Mouse (Mus musculus) forebrain, embryonic 10.5 days (tissue): ENCODE data around the gene Abhd17a. TPM values are rescaled to one million over a fixed set of nuclear protein-coding genes. Genes with fewer than 3 reads are reported as not detected.

ENCODE experiments used
- DNase-seq: peaks from one replicate; pipeline ENCODE4 v3.0.0-alpha.2; 2017; ENCODE audit warnings: low spot score; ENCODE audit errors: extremely low spot score
- H3K27ac ChIP-seq: fragments of 300-500 bp; sonication (generic); 2 replicates; pipeline ENCODE4 v1.5.1; 2016; ENCODE audit warnings: mild to moderate bottlenecking
- H3K27me3 ChIP-seq: fragments of 300-500 bp; sonication (generic); 2 replicates; pipeline ENCODE4 v1.6.1; 2016; ENCODE audit warnings: mild to moderate bottlenecking; ENCODE audit not compliant: poor library complexity, severe bottlenecking
- H3K36me3 ChIP-seq: fragments of 300-500 bp; sonication (generic); replicated peaks from 2 replicates; pipeline ENCODE4 v1.6.1; 2016; ENCODE audit warnings: mild to moderate bottlenecking, moderate library complexity
- H3K4me1 ChIP-seq: fragments of 300-500 bp; sonication (generic); 2 replicates; pipeline ENCODE4 v1.6.1; 2016
- H3K4me3 ChIP-seq: fragments of 300-500 bp; sonication (generic); 2 replicates; pipeline ENCODE4 v1.5.1; 2016; ENCODE audit warnings: mild to moderate bottlenecking, moderate library complexity
- H3K9me3 ChIP-seq: fragments of 300-500 bp; sonication (generic); 2 replicates; pipeline ENCODE4 v1.6.1; 2016; ENCODE audit warnings: mild to moderate bottlenecking, moderate library complexity
- whole genome bisulfite sequencing: fragments of 180-500 bp; shearing (Covaris S2); methylation state at CpG from one replicate; pipeline ENCODE4 v1.1.7; 2016; 5-methylcytosine and 5-hydroxymethylcytosine counted together
- polyA plus RNA-seq: library from polyadenylated mRNA; unstranded; fragments of >200 nt; fragmentation: Nextera tagmentation; extraction: Ambion mirVana; gene quantifications from 2 replicates; pipeline ENCODE4 v1.2.1, GENCODE M21; 2016

Abhd17a gene
- polyA plus RNA-seq, 1 experiment from 2014 or later: 71.8 TPM

DNA sequence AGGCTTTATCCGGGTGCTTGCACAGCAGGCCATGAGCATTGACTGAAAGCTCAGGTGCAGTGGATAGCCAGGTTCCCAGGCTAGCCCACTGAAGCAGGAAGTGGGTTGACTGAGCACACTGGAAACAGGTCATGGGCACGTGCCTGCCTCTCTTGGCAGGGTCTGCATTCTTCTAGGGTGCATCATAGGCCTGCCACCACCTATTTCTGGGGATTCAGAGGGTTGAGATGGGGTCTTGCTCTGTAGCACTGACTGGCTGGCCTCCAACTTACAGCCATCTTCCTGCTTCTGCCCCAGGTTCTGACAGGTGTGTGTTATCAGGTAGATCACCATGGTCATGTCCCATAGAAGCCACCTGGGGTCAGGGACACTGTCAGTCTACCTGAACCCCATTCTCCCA lies 14.8 kb upstream of the Abhd17a start:
- Histone ChIP-seq H3K4me1 (peaks cover 30% of the 10 kb centered on the region), H3K36me3 (peaks cover 49% of the 10 kb centered on the region), H3K27ac (no peak overlapping the region), H3K4me3 (no peak overlapping the region), H3K9me3 (no peaks in the 10 kb centered on the region), H3K27me3 (no peaks in the 10 kb centered on the region)
- no peak for DNase-seq
- 97% methylated on average over 2 of the region's 2 CpGs for WGBS

DNA sequence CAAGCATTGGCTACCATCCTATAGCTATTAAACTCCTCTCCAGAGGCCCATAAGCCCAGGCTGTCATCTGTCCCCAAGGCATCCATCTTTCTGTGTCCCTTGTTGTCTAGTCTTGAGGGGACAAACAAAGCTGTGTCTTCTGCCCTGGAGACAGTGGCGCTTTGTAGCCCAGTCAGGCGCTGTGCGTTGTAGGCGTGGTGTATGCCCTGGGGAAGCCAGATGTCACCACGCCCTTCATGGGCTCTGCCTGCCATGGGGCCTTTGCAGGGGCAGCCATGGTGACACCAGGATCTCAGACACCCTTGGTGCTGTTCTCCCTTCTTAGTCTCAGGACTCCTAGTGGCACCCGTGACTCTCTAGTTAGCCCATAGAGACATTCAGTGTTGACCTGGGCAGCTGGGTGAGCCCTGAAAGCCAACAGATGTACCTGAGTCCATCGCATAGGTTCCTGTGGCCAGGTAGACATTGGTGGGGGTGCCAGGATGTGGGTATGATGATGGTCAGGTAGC lies 13.9 kb upstream of the Abhd17a start:
- Histone ChIP-seq H3K4me1 (peaks cover 30% of the 10 kb centered on the region), H3K27ac (peak overlapping the region; percentile 90; the same call in 1 of the 2 replicates), H3K9me3 (no peaks in the 10 kb centered on the region), H3K27me3 (no peaks in the 10 kb centered on the region), H3K36me3 (peaks cover 40% of the 10 kb centered on the region), H3K4me3 (peak overlapping the region; percentile 79)
- 93% methylated on average over 7 of the region's 7 CpGs for WGBS
- DNase-seq: no peak

DNA sequence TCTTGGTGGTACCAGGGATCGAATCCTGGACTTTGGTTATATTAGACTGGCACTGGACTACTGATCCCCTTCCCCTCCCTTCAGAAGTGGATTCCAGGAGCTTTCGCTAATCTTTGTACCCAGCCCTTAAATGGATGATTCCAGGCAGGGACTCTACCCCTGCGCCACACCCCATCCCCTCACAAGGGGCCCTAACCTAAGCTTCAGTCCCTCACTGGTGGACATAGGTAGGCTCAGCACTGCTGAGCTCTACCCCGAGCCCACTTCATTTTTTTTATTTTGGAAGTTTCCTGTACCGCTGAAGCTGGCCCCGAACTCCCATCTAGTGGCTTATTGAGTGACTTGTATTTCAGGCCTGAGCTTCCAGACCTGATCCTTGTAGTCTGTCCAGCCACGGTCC lies 13.2 kb upstream of the Abhd17a start:
- Histone ChIP-seq H3K4me1 (peaks cover 30% of the 10 kb centered on the region), H3K4me3 (peak overlapping the region; percentile 79), H3K27me3 (no peaks in the 10 kb centered on the region), H3K27ac (peak overlapping the region; percentile 90), H3K36me3 (peaks cover 33% of the 10 kb centered on the region), H3K9me3 (no peaks in the 10 kb centered on the region)
- no peak for DNase-seq
- 37% methylated on average over 7 of the region's 7 CpGs for WGBS

DNA sequence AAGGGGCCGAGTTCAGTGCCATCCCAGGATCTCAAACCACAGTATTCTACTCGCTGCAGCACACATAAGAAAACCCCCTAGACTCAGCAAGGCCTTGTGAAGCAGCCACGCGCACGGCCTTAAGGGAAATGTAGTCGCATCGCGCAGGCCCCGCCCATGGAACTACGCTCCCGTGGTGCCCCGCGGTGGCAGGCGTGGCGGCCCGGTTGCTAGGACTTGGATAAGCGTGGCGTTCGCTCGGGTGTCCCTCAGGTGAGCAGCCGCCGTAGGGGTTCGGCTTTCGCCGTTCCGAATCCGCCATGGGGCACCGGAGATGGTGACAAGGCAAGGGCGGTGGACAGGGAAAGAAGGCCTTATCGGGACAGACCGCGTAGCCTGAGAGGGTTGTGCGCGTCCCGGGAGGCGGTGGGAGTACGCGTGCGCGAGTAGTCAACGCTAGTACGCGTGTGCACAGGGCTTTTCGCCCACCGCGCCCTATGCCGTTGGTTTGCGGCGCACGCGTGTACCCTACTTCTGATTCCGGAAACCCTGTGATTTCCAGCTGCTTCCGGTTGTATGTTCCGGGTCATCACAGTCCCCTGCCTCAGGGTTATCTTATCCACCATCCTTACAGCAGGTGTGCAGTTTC lies 12.7 kb upstream of the Abhd17a start, which contains the start of the genes Scamp4 and Adat3:
Gene Scamp4, plus strand, starts transcription at position 175 of the 628 bp plus-strand sequence.
Gene Adat3, plus strand, starts transcription at position 183 of the 628 bp plus-strand sequence.
- H3K4me1 ChIP-seq: peaks cover 30% of the 10 kb centered on the region
- peak within 1 kb of the TSS; percentile 90 for H3K27ac ChIP-seq
- peak within 1 kb of the TSS; percentile 79 for H3K4me3 ChIP-seq
- peak; percentile 96 for DNase-seq
- peaks cover 27% of the 10 kb centered on the region for H3K36me3 ChIP-seq
- no peaks in the 10 kb centered on the region for H3K9me3 ChIP-seq
- WGBS: under 1% methylated on average over 54 of the region's 54 CpGs
- H3K27me3 ChIP-seq: no peaks in the 10 kb centered on the region

DNA sequence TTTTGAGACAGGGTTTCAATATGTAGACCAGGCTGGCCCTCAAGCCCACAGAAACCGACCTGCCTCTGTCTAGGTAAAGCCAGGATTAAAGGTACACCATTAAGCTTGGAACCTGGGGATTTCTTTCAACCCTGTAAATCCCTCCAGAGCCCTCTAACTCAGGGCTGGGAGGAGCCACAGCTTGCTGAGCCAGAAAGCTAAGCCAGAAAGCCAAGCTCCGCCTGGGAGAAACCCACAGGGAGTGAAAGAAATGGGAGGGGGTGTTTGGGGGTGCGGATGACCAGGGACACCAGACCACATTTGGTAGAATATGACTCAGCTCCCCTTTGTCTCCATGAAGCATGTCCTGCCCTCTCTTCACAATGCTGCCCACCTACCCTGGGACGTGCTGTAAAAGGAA lies 6.2 kb upstream of the Abhd17a start:
- H3K4me3 ChIP-seq: no peak overlapping the region
- 62% methylated on average over 4 of the region's 4 CpGs for WGBS

DNA sequence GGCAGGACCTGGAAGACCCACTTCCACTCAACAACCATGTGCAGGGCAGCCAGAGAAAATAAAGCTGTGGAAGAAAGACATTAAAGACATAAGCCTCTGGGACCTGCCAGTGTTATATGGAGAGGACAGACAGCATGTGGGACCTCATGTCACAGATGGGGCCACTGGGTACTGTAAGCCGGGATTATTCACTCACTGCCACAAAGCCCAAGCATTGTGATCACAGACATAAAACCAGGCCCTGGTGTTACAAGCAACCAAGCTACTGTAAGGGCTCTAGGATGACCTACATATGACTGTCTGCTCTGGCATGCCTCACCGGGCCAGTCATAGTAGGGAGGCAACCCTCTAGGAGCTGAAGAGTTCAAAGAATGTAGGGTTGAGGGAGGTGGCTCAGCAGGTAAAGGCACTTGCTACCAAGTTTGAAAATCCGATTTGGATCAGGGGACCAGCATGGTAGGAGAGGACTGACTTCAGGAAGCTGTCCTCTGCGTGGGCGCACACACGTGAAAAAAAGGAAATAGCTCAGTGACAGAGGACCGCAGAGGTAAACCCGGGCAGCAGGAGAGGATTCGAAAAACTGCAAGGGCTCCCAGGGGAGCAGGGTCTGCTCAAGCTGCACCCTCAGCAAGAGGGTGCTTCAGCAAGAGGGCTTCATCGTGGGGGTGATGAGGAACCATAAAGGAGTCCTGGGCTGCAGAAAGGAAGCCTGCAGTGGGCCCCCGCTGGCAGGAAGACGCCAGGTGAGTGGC lies 838 bp downstream of the Abhd17a start:
- Histone ChIP-seq H3K27ac (peak overlapping the region; percentile 89), H3K4me1 (peaks cover 55% of the 10 kb centered on the region), H3K27me3 (no peaks in the 10 kb centered on the region), H3K9me3 (no peaks in the 10 kb centered on the region), H3K4me3 (peak overlapping the region; percentile 98), H3K36me3 (peaks cover 28% of the 10 kb centered on the region)
- WGBS: 22% methylated on average over 12 of the region's 12 CpGs
- no peak for DNase-seq

More for the DNA sequence above, 6.2 kb upstream of the Abhd17a start:
- no peak for DNase-seq
- Histone ChIP-seq H3K27me3 (no peaks in the 10 kb centered on the region), H3K36me3 (no peaks in the 10 kb centered on the region), H3K4me1 (no peaks in the 10 kb centered on the region), H3K9me3 (no peaks in the 10 kb centered on the region), H3K27ac (no peak overlapping the region)

DNA sequence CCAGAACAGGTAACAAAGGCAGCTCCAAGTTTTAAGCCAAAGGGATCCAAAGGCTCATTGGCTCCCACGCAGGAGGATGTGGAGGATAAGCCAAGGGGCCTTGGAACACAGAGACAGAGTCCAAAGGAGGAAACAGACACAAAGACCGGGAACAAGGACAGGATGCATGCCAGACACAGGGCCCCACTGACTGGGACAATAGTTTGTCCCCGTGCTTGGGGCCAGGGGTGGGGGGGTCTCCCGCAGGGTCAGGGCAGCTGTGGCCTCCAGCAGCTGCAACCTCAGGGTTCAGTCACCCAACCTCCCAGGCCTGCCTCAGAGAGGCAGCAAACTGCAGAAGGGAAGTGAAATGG lies 2.9 kb downstream of the Abhd17a start:
- Histone ChIP-seq H3K27me3 (no peaks in the 10 kb centered on the region), H3K36me3 (peaks cover 46% of the 10 kb centered on the region), H3K27ac (peak overlapping the region; percentile 69), H3K4me1 (peaks cover 66% of the 10 kb centered on the region), H3K9me3 (no peaks in the 10 kb centered on the region), H3K4me3 (peak overlapping the region; percentile 22; the same call in 1 of the 2 replicates)
- 58% methylated on average over 4 of the region's 4 CpGs for WGBS
- no peak for DNase-seq

DNA sequence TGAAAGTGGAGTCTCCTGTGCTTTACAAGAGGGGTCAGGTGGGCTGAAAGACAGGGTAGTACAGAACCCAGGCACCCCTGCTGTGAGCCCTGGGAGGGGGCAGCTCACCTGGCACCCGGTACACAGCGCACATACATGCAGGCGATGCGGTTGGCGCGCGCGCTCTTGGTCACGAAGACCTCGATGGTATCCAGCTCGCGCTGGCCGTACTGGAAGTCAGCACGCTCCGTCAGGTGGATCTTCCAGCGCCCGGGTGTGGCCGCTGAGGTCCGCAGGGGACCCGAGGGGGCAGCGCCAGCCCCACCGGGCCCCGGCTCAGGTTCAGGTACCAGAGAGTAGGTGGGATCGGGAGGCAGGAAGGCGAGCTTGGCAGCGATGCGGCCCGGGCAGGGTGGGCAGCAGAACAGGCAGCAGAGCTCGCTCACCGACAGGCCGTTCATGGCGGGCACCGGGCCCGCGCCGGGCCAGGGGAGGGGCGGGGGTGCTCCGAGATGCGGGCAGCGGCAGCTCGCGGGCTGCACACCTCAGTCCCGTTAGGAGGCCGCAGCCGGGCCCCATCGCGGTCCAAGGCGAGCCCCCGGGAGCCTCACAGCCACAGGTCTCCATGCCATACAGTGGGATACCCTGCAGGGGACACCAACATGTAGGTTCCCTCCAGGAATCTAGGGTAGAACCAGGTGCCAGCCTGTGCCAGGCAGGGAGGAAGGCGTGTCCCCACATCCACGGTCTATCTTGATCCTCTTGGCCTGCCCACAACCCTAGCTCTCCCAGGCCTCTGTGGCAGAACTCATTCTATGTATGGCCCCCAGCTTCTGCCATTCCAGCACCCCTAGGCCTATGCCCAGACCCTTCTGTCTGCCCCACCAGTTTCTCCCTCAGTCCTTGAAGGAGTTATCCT lies 3.5 kb downstream of the Abhd17a start:
- H3K4me3 ChIP-seq: peak overlapping the region; percentile 22; the same call in 1 of the 2 replicates
- peak overlapping the region; percentile 69 for H3K27ac ChIP-seq
- no peaks in the 10 kb centered on the region for H3K27me3 ChIP-seq
- H3K9me3 ChIP-seq: no peaks in the 10 kb centered on the region
- peaks cover 48% of the 10 kb centered on the region for H3K36me3 ChIP-seq
- no peak for DNase-seq
- H3K4me1 ChIP-seq: peaks cover 66% of the 10 kb centered on the region
- WGBS: 95% methylated on average over 47 of the region's 51 CpGs

DNA sequence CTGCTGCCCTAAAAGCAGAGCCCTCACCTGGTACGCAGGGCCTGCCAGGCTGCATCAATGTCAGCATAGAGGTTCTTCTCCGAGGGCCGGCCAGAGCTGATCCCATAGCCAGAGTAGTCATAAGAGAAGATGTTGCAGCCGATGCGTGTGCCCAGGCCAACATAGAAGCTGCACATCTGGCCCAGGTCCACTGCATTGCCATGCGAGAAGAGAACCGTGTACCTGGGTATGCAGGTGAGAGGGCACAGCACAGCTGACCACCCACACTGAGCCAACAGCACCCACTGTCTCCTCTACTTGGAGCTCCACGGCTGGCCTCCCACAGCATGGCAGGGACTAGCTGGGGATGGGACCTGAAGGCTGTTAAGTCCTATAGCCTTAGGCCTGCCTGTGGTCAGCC lies 4.6 kb downstream of the Abhd17a start:
- Histone ChIP-seq H3K4me1 (peaks cover 64% of the 10 kb centered on the region), H3K9me3 (no peaks in the 10 kb centered on the region), H3K27ac (no peak overlapping the region), H3K36me3 (peaks cover 48% of the 10 kb centered on the region), H3K4me3 (0 out of 2 replicates have a peak overlapping the region, but pooled peaks have one; percentile 0), H3K27me3 (no peaks in the 10 kb centered on the region)
- 93% methylated on average over 8 of the region's 8 CpGs for WGBS
- no peak for DNase-seq

DNA sequence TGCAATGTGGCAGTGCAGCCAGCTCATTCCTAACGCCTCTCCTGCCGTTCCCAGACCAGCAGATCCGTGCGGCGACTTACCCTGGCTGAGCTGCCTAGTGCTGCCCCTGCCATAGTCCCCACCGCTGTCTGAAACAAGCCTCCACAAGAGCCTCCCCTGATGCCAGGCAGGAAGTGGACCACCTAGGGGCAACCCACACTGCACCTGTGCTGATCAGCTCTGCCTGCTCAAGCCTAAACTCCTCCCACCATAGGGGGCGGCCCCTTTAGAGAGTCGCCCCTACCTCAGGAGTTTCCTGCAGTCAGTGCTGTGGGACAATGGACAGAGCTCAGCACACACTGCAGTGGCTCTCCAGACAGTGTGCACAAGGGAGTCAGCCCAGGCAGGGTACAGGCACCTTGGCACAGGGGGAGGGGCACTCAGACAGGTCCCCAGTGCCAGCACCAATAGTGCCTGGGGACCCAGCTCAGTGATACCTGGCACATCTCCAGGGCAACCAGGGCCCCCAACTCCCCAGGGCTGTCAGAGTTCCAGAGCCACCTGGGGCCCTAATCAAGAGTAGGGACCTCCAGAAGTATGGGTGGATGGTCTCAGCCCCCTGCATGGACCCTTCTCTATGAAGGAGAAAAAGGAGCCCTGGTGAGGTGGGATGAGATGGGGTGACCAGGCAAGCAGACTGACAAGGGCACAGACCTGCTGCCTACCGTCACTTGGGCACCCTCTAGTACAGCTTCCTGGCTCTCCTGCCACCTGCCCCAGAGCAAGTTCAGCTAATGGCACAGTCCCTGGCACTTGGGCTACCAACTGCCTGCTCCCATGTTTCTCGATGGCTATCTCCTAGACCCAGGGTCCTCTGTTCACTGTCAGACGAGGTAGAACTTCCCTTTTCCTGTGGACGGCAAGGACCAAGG lies 5.2 kb downstream of the Abhd17a start:
- Histone ChIP-seq H3K9me3 (no peaks in the 10 kb centered on the region), H3K4me1 (peaks cover 59% of the 10 kb centered on the region), H3K36me3 (peaks cover 48% of the 10 kb centered on the region), H3K27ac (peak overlapping the region; percentile 40; the same call in 1 of the 2 replicates), H3K4me3 (no peak overlapping the region; the same call in 1 of the 2 replicates), H3K27me3 (no peaks in the 10 kb centered on the region)
- no peak for DNase-seq
- 77% methylated on average over 12 of the region's 12 CpGs for WGBS

DNA sequence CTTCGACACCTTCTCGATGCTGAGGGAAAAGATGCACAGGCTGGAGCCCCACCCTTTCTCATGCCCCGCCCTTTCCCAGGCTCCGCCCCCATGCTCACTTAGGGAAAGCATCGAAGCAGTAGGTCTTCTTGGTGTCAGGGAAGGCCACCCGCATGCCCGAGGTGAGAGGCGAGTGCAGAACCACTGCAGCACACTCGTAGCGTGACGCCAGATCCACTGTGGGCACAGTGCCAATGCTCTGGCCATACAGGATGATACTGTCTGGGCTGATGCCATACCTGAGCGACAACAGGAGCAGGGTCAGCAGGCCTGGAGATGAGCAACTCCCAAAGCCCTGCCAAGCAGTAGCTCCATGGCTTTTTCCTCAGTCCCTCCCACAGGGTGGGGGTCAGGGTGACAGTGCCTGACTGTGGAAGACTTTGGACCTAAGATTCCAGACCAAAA lies 6.1 kb downstream of the Abhd17a start:
- peaks cover 55% of the 10 kb centered on the region for H3K4me1 ChIP-seq
- no peaks in the 10 kb centered on the region for H3K27me3 ChIP-seq
- H3K27ac ChIP-seq: no peak overlapping the region
- H3K36me3 ChIP-seq: peaks cover 48% of the 10 kb centered on the region
- 69% methylated on average over 12 of the region's 12 CpGs for WGBS
- no peak for DNase-seq
- peak overlapping the region; percentile 14 for H3K4me3 ChIP-seq
- H3K9me3 ChIP-seq: no peaks in the 10 kb centered on the region
